Mouse (Mus musculus) kidney, embryonic 15.5 days (tissue): ENCODE measurements around the gene Vps18. TPM values are rescaled to one million over a fixed set of nuclear protein-coding genes. Genes with fewer than 3 reads are reported as not detected.
A peak's percentile ranks its signal among the peaks of the same experiment; 100 is the strongest.

ENCODE experiments used
- ATAC-seq: fragments of 200-750 bp; cut with Nextera tagmentation; replicated peaks from 2 replicates; pipeline ENCODE4 v1.8.0; 2017; ENCODE audit warnings: moderate TSS enrichment; ENCODE audit not compliant: low FRiP score
- H3K27ac ChIP-seq: fragments of 300-500 bp; sonication (generic); 2 replicates; pipeline ENCODE4 v1.5.1; 2015; ENCODE audit warnings: mild to moderate bottlenecking, inconsistent platforms
- H3K27me3 ChIP-seq: fragments of 300-500 bp; sonication (generic); 2 replicates; pipeline ENCODE4 v1.6.1; 2015; ENCODE audit warnings: inconsistent platforms
- H3K36me3 ChIP-seq: fragments of 300-500 bp; sonication (generic); 2 replicates; pipeline ENCODE4 v1.6.1; 2015; ENCODE audit warnings: inconsistent platforms
- H3K4me1 ChIP-seq: fragments of 300-500 bp; sonication (generic); 2 replicates; pipeline ENCODE4 v1.6.1; 2015; ENCODE audit warnings: inconsistent platforms
- H3K4me2 ChIP-seq: fragments of 300-500 bp; sonication (generic); 2 replicates; pipeline ENCODE4 v1.6.1; 2015; ENCODE audit warnings: moderate library complexity, mild to moderate bottlenecking, inconsistent platforms
- H3K4me3 ChIP-seq: fragments of 300-500 bp; sonication (generic); replicated peaks from 2 replicates; pipeline ENCODE4 v1.5.1; 2015; ENCODE audit warnings: mild to moderate bottlenecking, inconsistent platforms
- H3K9ac ChIP-seq: fragments of 300-500 bp; sonication (generic); 2 replicates; pipeline ENCODE4 v1.6.1; 2015; ENCODE audit warnings: mild to moderate bottlenecking, inconsistent platforms
- H3K9me3 ChIP-seq: fragments of 300-500 bp; sonication (generic); replicated peaks from 2 replicates; pipeline ENCODE4 v1.6.1; 2016; ENCODE audit warnings: inconsistent platforms
- WGBS: fragments of 180-500 bp; shearing (Covaris S2); methylation state at CpG from one replicate; pipeline ENCODE4 v1.1.7; 2015; ENCODE audit warnings: mixed read lengths; 5-methylcytosine and 5-hydroxymethylcytosine counted together
- polyA plus RNA-seq: library from polyadenylated mRNA; unstranded; fragments of >200 nt; fragmentation: Nextera tagmentation; extraction: Ambion mirVana; gene quantifications from 2 replicates; pipeline ENCODE4 v1.2.1, GENCODE M21; 2015

Gene Vps18
- polyA plus RNA-seq, result 17.6 and 19.6 TPM in 2 replicates

DNA sequence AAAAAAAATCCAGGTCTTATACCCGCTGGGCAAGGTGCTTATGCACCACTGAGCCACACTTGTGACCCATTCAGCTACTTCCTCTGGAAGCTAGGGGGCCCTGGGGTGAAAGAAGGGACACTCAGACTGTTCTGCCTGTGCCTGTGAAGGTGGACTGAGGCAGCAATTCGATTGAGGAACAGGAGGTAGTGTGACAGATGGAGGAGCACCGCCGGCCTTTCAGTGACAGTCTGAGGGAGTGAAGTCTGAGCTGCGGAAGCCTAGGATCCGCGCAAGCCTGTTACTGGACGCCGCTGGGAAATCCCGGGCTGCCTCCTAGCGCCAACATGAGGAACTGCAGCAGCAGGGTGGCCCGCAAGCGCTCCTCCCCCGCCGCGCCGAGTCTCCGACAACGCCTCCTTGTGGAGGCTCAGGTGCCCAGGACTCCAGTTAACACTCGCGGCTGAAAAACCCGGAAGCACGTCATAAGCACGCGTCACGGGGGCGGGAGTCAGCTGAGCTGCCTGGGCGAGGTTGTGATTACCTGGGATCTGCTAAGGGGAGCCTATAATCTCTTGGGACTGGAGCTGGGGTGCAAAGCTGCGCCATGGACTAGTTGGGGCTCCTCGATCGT, at the start of gene Vps18:
Gene Vps18, plus strand, starts transcription at position 471 of the 613 bp plus-strand sequence.
- peak within 1 kb of the TSS; percentile 91 for H3K9ac ChIP-seq
- H3K9me3 ChIP-seq, result no peaks in the 10 kb centered on the region
- ATAC-seq, result peak; percentile 95
- WGBS, result 1% methylated on average over 31 of the region's 31 CpGs
- peak within 1 kb of the TSS; percentile 85 for H3K4me3 ChIP-seq
- no peaks in the 10 kb centered on the region for H3K27me3 ChIP-seq
- H3K36me3 ChIP-seq, result peaks cover 34% of the 10 kb centered on the region
- peaks cover 19% of the 10 kb centered on the region for H3K4me1 ChIP-seq
- peak within 1 kb of the TSS; percentile 58 for H3K27ac ChIP-seq
- peak within 1 kb of the TSS; percentile 93 for H3K4me2 ChIP-seq

- ATAC-seq, result no peak
- peak overlapping the region; percentile 93; the same call in 1 of the 2 replicates for H3K4me2 ChIP-seq
- H3K9ac ChIP-seq, result no peak overlapping the region
- H3K4me3 ChIP-seq, result no peak overlapping the region
- H3K9me3 ChIP-seq, result no peaks in the 10 kb centered on the region
- H3K27me3 ChIP-seq, result peaks cover 49% of the 10 kb centered on the region
- no peaks in the 10 kb centered on the region for H3K36me3 ChIP-seq
- H3K27ac ChIP-seq, result no peak overlapping the region
- H3K4me1 ChIP-seq, result peaks cover 26% of the 10 kb centered on the region
- 52% methylated on average over 4 of the region's 4 CpGs for WGBS
Observed at GRCm38 (mm10) chr2:119240075-119240818, 48.3 kb upstream of the Vps18 start.

DNA sequence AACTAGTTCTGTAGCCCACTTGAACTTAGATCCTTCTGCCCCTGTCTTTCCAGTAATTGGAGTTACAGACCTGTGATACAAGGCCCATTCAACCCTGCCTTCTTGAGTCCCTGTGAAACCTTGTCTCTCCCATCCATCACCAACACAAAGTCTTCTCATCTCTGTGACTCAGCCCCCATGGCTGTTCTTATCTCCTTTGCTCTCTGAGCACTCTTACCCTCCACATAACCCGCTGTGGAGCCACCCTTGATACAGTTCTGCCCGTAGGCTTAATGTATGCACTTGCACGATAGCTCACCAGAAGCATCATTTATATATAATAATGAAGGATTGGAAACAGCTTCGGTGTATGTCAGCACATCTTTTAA, 47.7 kb upstream of the Vps18 start:
- Histone ChIP-seq H3K27ac (no peak overlapping the region), H3K36me3 (no peaks in the 10 kb centered on the region), H3K4me1 (peaks cover 26% of the 10 kb centered on the region), H3K4me2 (no peak overlapping the region), H3K9me3 (no peaks in the 10 kb centered on the region), H3K9ac (no peak overlapping the region), H3K4me3 (no peak overlapping the region), H3K27me3 (peaks cover 44% of the 10 kb centered on the region)
- no peak for ATAC-seq
- WGBS, result 89% methylated on average over 4 of the region's 4 CpGs

- Histone ChIP-seq H3K27ac (no peak overlapping the region), H3K4me2 (no peak overlapping the region)
- peak; percentile 61; the same call in 1 of the 2 replicates for ATAC-seq
Observed at GRCm38 (mm10) chr2:119242548-119242947, 46.0 kb upstream of the Vps18 start.

DNA sequence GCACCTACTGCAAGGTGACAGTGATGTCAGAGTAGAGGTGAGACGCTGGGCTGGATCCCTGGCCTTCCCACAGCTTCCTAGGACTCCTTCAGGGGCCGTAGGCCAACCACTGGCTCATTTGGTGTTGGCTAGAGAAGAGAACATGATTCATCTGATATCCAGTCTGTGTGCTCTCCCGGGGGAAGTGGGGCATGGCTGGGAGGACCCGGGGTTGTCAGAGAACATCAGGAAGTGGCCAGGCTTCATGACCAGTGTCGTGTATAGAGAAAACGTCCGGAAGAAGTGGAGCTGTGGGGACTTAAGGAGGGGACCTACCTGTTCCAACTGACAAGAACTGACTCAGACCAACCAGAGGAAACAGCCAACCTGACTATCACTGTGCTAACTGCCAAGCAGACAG, 43.3 kb upstream of the Vps18 start:
- ATAC-seq, result no peak
- Histone ChIP-seq H3K27me3 (peaks cover 1% of the 10 kb centered on the region), H3K4me2 (no peak overlapping the region), H3K9me3 (no peaks in the 10 kb centered on the region), H3K4me3 (no peak overlapping the region), H3K27ac (no peak overlapping the region), H3K4me1 (peaks cover 4% of the 10 kb centered on the region; the same call in 1 of the 2 replicates), H3K9ac (no peak overlapping the region), H3K36me3 (0 out of 2 replicates have a peak, but pooled peaks cover 5% of the 10 kb centered on the region)
- 77% methylated on average over 7 of the region's 7 CpGs for WGBS

More at GRCm38 (mm10) chr2:119242548-119242947, 46.0 kb upstream of the Vps18 start:
- Histone ChIP-seq H3K36me3 (0 out of 2 replicates have a peak, but pooled peaks cover 5% of the 10 kb centered on the region), H3K4me1 (peaks cover 13% of the 10 kb centered on the region), H3K9me3 (no peaks in the 10 kb centered on the region), H3K9ac (no peak overlapping the region), H3K4me3 (no peak overlapping the region), H3K27me3 (peaks cover 26% of the 10 kb centered on the region)
- WGBS, result 70% methylated on average over 9 of the region's 9 CpGs

DNA sequence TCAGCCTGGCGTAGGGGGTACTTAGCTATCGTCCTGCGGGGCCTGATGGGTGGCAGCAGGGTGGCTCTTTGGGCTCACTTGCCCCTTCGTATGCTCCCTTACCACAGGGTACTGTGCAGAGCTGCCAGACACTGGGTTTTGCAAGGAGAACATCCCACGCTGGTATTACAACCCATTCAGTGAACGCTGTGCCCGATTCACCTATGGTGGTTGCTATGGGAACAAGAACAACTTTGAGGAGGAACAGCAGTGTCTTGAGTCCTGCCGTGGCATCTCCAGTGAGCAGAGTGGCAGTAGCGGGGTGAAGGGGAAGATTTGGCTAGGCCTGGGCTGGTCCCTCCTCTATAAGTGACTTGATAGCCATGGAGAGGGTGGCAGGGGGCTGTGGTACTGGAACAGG, 40.6 kb upstream of the Vps18 start:
- H3K4me1 ChIP-seq, result peaks cover 4% of the 10 kb centered on the region; the same call in 1 of the 2 replicates
- no peak overlapping the region for H3K4me2 ChIP-seq
- no peak overlapping the region for H3K27ac ChIP-seq
- no peak for ATAC-seq
- peaks cover 3% of the 10 kb centered on the region; the same call in 1 of the 2 replicates for H3K27me3 ChIP-seq
- H3K9me3 ChIP-seq, result no peaks in the 10 kb centered on the region
- 0 out of 2 replicates have a peak, but pooled peaks cover 5% of the 10 kb centered on the region for H3K36me3 ChIP-seq
- H3K4me3 ChIP-seq, result no peak overlapping the region
- WGBS, result 83% methylated on average over 9 of the region's 9 CpGs
- H3K9ac ChIP-seq, result no peak overlapping the region

DNA sequence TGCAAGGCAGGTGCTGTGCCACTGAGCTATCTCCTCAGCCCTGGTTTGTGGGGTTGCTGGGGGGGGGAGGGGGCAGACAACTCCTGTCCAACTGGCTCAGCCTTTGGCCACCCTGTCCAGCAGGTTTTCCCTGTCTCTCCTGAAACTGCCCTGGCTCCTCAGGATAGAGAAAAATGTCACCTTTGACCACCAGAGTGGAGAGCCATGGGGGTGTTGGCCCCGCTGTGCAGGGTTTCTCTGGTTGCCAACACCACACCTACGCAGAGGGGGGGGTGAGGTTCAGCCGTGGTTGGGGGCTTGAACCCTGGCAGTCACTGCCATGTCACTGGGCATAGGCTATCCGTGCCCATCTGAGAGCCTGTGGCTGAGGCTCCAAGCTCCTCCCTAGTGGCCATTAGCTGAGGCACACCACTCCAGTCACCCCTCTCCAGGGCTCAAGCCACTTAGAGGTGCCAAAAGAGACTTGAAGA, 38.9 kb upstream of the Vps18 start:
- WGBS, result 66% methylated on average over 4 of the region's 4 CpGs
- H3K4me2 ChIP-seq, result no peak overlapping the region

GRCm38 (mm10) chr2:119250377-119250776, 38.2 kb upstream of the Vps18 start:
- no peak overlapping the region for H3K9ac ChIP-seq
- ATAC-seq, result no peak
- H3K4me3 ChIP-seq, result no peak overlapping the region
- H3K27me3 ChIP-seq, result peaks cover 24% of the 10 kb centered on the region
- no peaks in the 10 kb centered on the region for H3K9me3 ChIP-seq
- 0 out of 2 replicates have a peak, but pooled peaks cover 5% of the 10 kb centered on the region for H3K36me3 ChIP-seq
- H3K4me2 ChIP-seq, result no peak overlapping the region
- WGBS, result 68% methylated on average over 5 of the region's 5 CpGs
- no peak overlapping the region for H3K27ac ChIP-seq
- H3K4me1 ChIP-seq, result peaks cover 4% of the 10 kb centered on the region; the same call in 1 of the 2 replicates

More for the DNA sequence above, 38.9 kb upstream of the Vps18 start:
- Histone ChIP-seq H3K9ac (no peak overlapping the region), H3K27me3 (peaks cover 16% of the 10 kb centered on the region), H3K4me3 (no peak overlapping the region), H3K27ac (no peak overlapping the region), H3K36me3 (0 out of 2 replicates have a peak, but pooled peaks cover 5% of the 10 kb centered on the region), H3K9me3 (no peaks in the 10 kb centered on the region), H3K4me1 (peaks cover 4% of the 10 kb centered on the region; the same call in 1 of the 2 replicates)
- ATAC-seq, result no peak

- H3K9me3 ChIP-seq, result no peaks in the 10 kb centered on the region
- H3K27me3 ChIP-seq, result peaks cover 27% of the 10 kb centered on the region
- peak; percentile 69 for ATAC-seq
- no peak overlapping the region for H3K4me3 ChIP-seq
- WGBS, result 15% methylated on average over 11 of the region's 11 CpGs
- H3K36me3 ChIP-seq, result 0 out of 2 replicates have a peak, but pooled peaks cover 5% of the 10 kb centered on the region
- peak overlapping the region; percentile 25; the same call in 1 of the 2 replicates for H3K27ac ChIP-seq
- peak overlapping the region; percentile 38; the same call in 1 of the 2 replicates for H3K4me2 ChIP-seq
- H3K4me1 ChIP-seq, result peaks cover 4% of the 10 kb centered on the region; the same call in 1 of the 2 replicates
- H3K9ac ChIP-seq, result no peak overlapping the region; the same call in 1 of the 2 replicates
Observed at GRCm38 (mm10) chr2:119250826-119251478, 37.6 kb upstream of the Vps18 start.

DNA sequence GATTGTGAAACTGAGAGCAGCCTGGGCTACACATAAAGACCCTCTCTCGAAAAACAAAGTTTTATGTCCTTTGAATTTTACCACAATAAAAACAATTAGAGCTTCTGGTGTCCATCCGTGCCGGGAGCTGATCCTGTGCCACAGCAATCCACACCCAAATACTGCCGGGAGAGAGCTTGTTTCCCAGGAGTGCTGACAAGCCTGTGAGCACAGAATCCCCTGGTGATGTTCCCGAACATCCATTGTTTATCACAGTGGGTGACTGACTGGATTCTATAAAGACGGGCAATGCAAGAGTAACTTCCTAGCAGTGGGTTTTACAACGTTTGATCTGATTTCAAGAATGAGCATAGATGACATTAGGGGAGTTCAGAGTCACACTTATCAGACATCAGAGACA, 33.6 kb upstream of the Vps18 start:
- H3K4me2 ChIP-seq, result no peak overlapping the region
- H3K4me3 ChIP-seq, result no peak overlapping the region
- no peak overlapping the region for H3K9ac ChIP-seq
- ATAC-seq, result no peak
- no peaks in the 10 kb centered on the region for H3K9me3 ChIP-seq
- peaks cover 4% of the 10 kb centered on the region; the same call in 1 of the 2 replicates for H3K4me1 ChIP-seq
- H3K27me3 ChIP-seq, result peaks cover 36% of the 10 kb centered on the region
- WGBS, result 14% methylated on average over 7 of the region's 7 CpGs
- H3K36me3 ChIP-seq, result no peaks in the 10 kb centered on the region
- no peak overlapping the region for H3K27ac ChIP-seq

DNA sequence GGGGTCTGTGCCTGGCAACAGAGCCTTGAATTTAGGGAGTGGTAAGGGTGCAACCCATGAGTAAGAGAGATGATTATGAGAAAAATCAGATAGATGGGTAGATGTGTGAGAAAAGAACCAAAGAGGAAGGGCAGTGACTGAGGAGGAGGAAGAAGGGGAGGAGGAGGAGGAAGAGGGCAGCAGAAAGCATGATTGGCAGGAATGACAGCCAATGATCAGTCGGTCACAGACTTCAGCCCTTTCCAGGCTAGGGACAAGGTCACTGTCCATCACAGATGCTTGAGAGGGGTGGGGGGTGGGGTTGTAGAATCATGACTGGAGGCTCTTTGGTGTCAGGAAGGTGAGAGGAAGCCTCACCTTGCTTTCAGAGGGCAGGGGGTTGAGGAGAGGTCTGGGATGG, 28.0 kb upstream of the Vps18 start:
- no peak overlapping the region for H3K4me2 ChIP-seq
- WGBS, result 74% methylated on average over 1 of the region's 1 CpGs
- peaks cover 11% of the 10 kb centered on the region for H3K27me3 ChIP-seq
- H3K27ac ChIP-seq, result no peak overlapping the region
- no peak for ATAC-seq
- H3K4me3 ChIP-seq, result no peak overlapping the region
- H3K9me3 ChIP-seq, result no peaks in the 10 kb centered on the region
- peaks cover 10% of the 10 kb centered on the region for H3K4me1 ChIP-seq
- no peak overlapping the region for H3K9ac ChIP-seq
- H3K36me3 ChIP-seq, result no peaks in the 10 kb centered on the region
